Mouse (Mus musculus): ENCODE data around the gene Dlgap1. TPM values are rescaled to one million over a fixed set of nuclear protein-coding genes. Genes with fewer than 3 reads are reported as not detected.

The Dlgap1 gene
- polyA plus RNA-seq, 1 experiment from 2014 or later, result not detected

- Histone ChIP-seq H3K36me3 (ENCODE audit: inconsistent target) (no peaks in the 10 kb centered on the region), H3K79me2 (ENCODE audit: inconsistent target) (no peaks in the 10 kb centered on the region), H3K27ac (no peak overlapping the region), H3K4me3 (ENCODE audit: inconsistent target) (no peak overlapping the region)
- WGBS (ENCODE audit: missing documents), result 81% methylated on average over 6 of the region's 6 CpGs
Observed at GRCm38 (mm10) chr17:70434549-70434948, 465.7 kb downstream of the Dlgap1 start.

DNA sequence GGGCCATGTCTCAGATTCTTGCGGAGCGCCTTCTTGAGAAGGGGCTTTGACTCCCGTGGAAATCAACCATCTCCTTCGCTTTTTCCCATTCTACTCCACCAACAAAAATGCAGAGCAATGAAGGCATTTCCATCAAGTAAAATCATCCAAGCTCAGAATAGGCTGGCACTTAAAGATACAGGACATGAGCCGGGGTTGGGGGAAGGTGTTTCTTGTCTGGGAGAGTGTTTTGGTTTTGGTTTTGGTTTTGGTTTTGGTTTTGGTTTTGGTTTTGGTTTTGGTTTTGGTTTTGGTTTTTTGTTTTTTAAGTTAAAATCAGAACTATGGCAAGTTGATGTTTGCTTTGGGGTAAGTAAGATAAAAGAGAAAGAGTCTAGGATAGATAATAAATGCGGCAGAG lies 466.7 kb downstream of the Dlgap1 start:
- H3K4me3 ChIP-seq (ENCODE audit: inconsistent target), result no peak overlapping the region
- 90% methylated on average over 6 of the region's 6 CpGs for WGBS (ENCODE audit: missing documents)
- no peaks in the 10 kb centered on the region for H3K36me3 ChIP-seq (ENCODE audit: inconsistent target)
- H3K27ac ChIP-seq, result no peak overlapping the region
- H3K79me2 ChIP-seq (ENCODE audit: inconsistent target), result no peaks in the 10 kb centered on the region

DNA sequence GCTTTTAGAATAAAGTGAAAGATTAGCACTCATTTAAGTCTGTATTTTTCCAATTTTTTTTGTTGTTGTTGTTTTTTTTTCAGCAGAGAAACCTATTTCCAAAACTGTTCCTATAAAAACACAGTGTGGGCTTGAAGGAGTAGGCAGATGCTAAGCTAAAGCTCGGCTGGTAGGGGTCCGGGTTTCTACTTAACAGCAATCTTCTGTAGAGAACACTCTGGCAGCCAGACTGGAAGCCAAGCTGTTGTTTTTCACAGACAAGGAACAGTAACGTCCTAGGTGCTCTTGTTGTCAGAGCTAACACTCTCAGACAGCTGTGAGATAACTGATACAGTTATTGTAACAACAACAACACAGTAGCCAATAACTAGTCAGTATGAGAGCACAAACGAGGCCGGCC lies 468.4 kb downstream of the Dlgap1 start:
- WGBS (ENCODE audit: missing documents), result 96% methylated on average over 5 of the region's 5 CpGs

DNA sequence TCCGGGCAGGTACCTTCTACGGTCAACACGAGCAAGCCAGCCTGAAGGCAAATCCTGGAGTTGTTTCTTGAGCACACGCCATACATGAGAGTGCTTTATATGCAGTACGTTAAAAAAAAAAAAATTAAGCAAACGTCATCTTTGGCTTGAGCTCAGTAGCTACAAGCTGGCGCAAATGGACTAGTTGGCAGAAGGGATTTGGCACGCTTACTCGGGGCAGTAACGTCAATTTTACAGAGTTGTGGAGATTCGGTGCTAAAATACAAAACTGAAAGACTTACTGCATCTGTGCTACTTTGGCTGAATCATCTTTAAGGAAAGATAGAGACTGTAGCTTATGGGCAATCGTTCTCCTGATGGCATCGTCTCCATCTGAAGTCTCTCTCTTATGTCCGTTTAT lies 474.1 kb downstream of the Dlgap1 start:
- Histone ChIP-seq H3K27ac (no peak overlapping the region), H3K79me2 (ENCODE audit: inconsistent target) (no peaks in the 10 kb centered on the region), H3K4me3 (ENCODE audit: inconsistent target) (no peak overlapping the region), H3K36me3 (ENCODE audit: inconsistent target) (no peaks in the 10 kb centered on the region)
- WGBS (ENCODE audit: missing documents), result 94% methylated on average over 14 of the region's 14 CpGs

More for the DNA sequence above, 468.4 kb downstream of the Dlgap1 start:
- H3K4me3 ChIP-seq (ENCODE audit: inconsistent target), result no peak overlapping the region
- no peak overlapping the region for H3K27ac ChIP-seq
- no peaks in the 10 kb centered on the region for H3K36me3 ChIP-seq (ENCODE audit: inconsistent target)
- H3K79me2 ChIP-seq (ENCODE audit: inconsistent target), result no peaks in the 10 kb centered on the region

- no peak overlapping the region for H3K27ac ChIP-seq
- H3K36me3 ChIP-seq (ENCODE audit: inconsistent target), result no peaks in the 10 kb centered on the region
- H3K79me2 ChIP-seq (ENCODE audit: inconsistent target), result no peaks in the 10 kb centered on the region
- H3K4me3 ChIP-seq (ENCODE audit: inconsistent target), result no peak overlapping the region
- WGBS (ENCODE audit: missing documents), result 78% methylated on average over 8 of the region's 8 CpGs
Observed at GRCm38 (mm10) chr17:70446451-70446850, 477.6 kb downstream of the Dlgap1 start.

DNA sequence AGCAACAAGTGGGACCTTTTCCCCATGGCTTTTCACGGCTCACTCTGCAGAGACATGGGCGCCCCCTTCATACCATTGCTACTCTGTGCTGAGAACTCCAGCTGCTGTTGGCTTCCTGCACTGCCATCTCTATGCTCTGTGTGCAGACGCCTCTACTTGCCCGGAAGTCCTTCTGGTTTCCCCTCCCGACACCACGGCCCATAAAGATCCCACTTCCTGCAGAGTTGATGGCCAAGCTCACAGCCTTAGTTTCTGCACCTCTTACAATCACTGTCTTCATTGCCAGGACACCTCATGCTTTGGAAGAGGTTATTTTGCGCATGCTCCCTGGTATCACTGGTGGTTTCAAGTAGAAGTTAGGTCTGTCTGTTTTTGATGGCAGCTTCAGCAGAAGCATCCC lies 486.2 kb downstream of the Dlgap1 start:
- no peaks in the 10 kb centered on the region for H3K79me2 ChIP-seq (ENCODE audit: inconsistent target)
- H3K27ac ChIP-seq, result no peak overlapping the region
- no peak overlapping the region for H3K4me3 ChIP-seq (ENCODE audit: inconsistent target)
- WGBS (ENCODE audit: missing documents), result 57% methylated on average over 7 of the region's 7 CpGs
- H3K36me3 ChIP-seq (ENCODE audit: inconsistent target), result no peaks in the 10 kb centered on the region

- H3K79me2 ChIP-seq (ENCODE audit: inconsistent target), result no peaks in the 10 kb centered on the region
- no peak overlapping the region for H3K4me3 ChIP-seq (ENCODE audit: inconsistent target)
- H3K27ac ChIP-seq, result no peak overlapping the region
- no peaks in the 10 kb centered on the region for H3K36me3 ChIP-seq (ENCODE audit: inconsistent target)
- 95% methylated on average over 1 of the region's 1 CpGs for WGBS (ENCODE audit: missing documents)
Observed at GRCm38 (mm10) chr17:70457103-70457502, 488.2 kb downstream of the Dlgap1 start.

GRCm38 (mm10) chr17:70462231-70462630 lies 493.4 kb downstream of the Dlgap1 start:
- H3K79me2 ChIP-seq (ENCODE audit: inconsistent target), result no peaks in the 10 kb centered on the region
- H3K4me3 ChIP-seq (ENCODE audit: inconsistent target), result no peak overlapping the region
- WGBS (ENCODE audit: missing documents), result 84% methylated on average over 6 of the region's 8 CpGs
- no peaks in the 10 kb centered on the region for H3K36me3 ChIP-seq (ENCODE audit: inconsistent target)
- H3K27ac ChIP-seq, result no peak overlapping the region

GRCm38 (mm10) chr17:70462771-70463491 lies 494.1 kb downstream of the Dlgap1 start:
- 91% methylated on average over 8 of the region's 8 CpGs for WGBS (ENCODE audit: missing documents)
- no peaks in the 10 kb centered on the region for H3K36me3 ChIP-seq (ENCODE audit: inconsistent target)
- H3K4me3 ChIP-seq (ENCODE audit: inconsistent target), result no peak overlapping the region
- H3K27ac ChIP-seq, result no peak overlapping the region
- no peaks in the 10 kb centered on the region for H3K79me2 ChIP-seq (ENCODE audit: inconsistent target)

DNA sequence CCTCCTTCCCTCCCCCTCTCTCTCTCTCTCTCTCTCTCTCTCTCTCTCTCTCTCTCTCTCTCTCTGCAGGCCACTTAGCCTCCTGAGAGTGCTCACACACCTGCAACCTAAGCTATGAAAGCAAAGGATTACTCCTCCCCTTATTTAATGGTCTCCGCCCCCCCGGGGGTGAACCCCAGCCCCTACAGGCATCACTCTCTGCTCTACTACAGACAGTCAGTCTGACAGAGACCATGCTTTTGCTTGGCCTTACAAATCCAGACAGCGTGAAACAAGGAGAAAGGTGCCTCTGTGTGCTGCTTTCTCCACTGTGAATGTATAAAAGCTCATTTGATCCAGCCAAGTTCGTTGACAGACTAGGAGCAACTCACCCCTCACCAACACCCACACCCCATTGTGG lies 497.5 kb downstream of the Dlgap1 start:
- WGBS (ENCODE audit: missing documents), result 70% methylated on average over 4 of the region's 4 CpGs
- H3K27ac ChIP-seq, result no peak overlapping the region
- H3K36me3 ChIP-seq (ENCODE audit: inconsistent target), result no peaks in the 10 kb centered on the region
- no peaks in the 10 kb centered on the region for H3K79me2 ChIP-seq (ENCODE audit: inconsistent target)
- H3K4me3 ChIP-seq (ENCODE audit: inconsistent target), result no peak overlapping the region

DNA sequence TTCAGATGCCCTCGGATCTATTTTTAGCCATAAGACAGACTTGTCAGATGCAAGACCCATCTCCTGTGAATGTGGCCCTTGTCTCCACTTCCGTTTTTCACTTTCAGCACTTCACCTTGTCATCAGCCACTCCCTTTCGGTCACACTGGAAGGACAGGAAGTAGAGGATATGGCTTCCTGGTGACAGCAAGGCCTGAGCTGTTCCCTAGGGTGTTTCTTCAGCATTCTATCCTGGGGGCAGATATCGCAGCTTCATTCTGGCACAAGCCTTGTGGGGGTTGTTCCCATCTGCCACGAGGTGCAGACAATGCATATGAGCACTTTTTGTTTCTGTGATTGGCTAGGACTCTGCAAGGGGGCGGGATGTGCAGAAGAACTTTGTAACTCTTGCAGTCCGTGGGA lies 502.1 kb downstream of the Dlgap1 start:
- H3K4me3 ChIP-seq (ENCODE audit: inconsistent target), result no peak overlapping the region
- H3K79me2 ChIP-seq (ENCODE audit: inconsistent target), result no peaks in the 10 kb centered on the region
- H3K27ac ChIP-seq, result no peak overlapping the region
- H3K36me3 ChIP-seq (ENCODE audit: inconsistent target), result no peaks in the 10 kb centered on the region
- WGBS (ENCODE audit: missing documents), result 77% methylated on average over 7 of the region's 7 CpGs

- no peaks in the 10 kb centered on the region for H3K79me2 ChIP-seq (ENCODE audit: inconsistent target)
- H3K27ac ChIP-seq, result no peak overlapping the region
- 96% methylated on average over 7 of the region's 7 CpGs for WGBS (ENCODE audit: missing documents)
- no peak overlapping the region for H3K4me3 ChIP-seq (ENCODE audit: inconsistent target)
- H3K36me3 ChIP-seq (ENCODE audit: inconsistent target), result no peaks in the 10 kb centered on the region
Observed at GRCm38 (mm10) chr17:70472162-70472561, 503.3 kb downstream of the Dlgap1 start.

- 95% methylated on average over 4 of the region's 4 CpGs for WGBS (ENCODE audit: missing documents)
- Histone ChIP-seq H3K79me2 (ENCODE audit: inconsistent target) (no peaks in the 10 kb centered on the region), H3K27ac (no peak overlapping the region), H3K36me3 (ENCODE audit: inconsistent target) (no peaks in the 10 kb centered on the region), H3K4me3 (ENCODE audit: inconsistent target) (no peak overlapping the region)
Observed at GRCm38 (mm10) chr17:70473871-70474270, 505.0 kb downstream of the Dlgap1 start.

GRCm38 (mm10) chr17:70483716-70484115 lies 514.8 kb downstream of the Dlgap1 start:
- 94% methylated on average over 4 of the region's 4 CpGs for WGBS (ENCODE audit: missing documents)
- Histone ChIP-seq H3K4me3 (ENCODE audit: inconsistent target) (no peak overlapping the region), H3K36me3 (ENCODE audit: inconsistent target) (no peaks in the 10 kb centered on the region), H3K79me2 (ENCODE audit: inconsistent target) (no peaks in the 10 kb centered on the region), H3K27ac (no peak overlapping the region)

DNA sequence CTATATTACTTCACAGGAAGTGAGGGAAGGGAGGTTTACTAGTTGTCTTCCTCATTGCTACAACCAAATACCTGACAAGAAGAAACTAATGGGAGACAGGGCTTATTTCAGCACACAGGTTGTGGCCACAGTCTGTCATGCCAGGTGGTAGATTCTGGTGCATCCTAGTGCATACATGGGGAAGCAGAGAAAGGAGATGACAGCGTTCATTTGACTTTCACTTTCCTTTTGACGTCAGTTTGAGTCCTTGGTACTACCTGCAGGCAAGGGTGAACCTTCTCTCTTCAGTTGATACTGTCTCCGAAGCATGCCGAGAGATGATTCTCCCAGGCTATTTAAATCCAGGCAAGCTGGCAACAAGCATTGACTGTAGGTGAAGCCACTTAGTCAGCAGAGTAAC lies 516.8 kb downstream of the Dlgap1 start:
- no peaks in the 10 kb centered on the region for H3K36me3 ChIP-seq (ENCODE audit: inconsistent target)
- no peak overlapping the region for H3K27ac ChIP-seq
- WGBS (ENCODE audit: missing documents), result 29% methylated on average over 4 of the region's 4 CpGs
- no peak overlapping the region for H3K4me3 ChIP-seq (ENCODE audit: inconsistent target)
- no peaks in the 10 kb centered on the region for H3K79me2 ChIP-seq (ENCODE audit: inconsistent target)

- Histone ChIP-seq H3K27ac (no peak overlapping the region), H3K79me2 (ENCODE audit: inconsistent target) (no peaks in the 10 kb centered on the region), H3K4me3 (ENCODE audit: inconsistent target) (no peak overlapping the region), H3K36me3 (ENCODE audit: inconsistent target) (no peaks in the 10 kb centered on the region)
- 5% methylated on average over 7 of the region's 7 CpGs for WGBS (ENCODE audit: missing documents)
Observed at GRCm38 (mm10) chr17:70486259-70486658, 517.4 kb downstream of the Dlgap1 start.

Measured in macrophage (primary cell).